Mouse (Mus musculus) urinary bladder, postnatal 14 days (tissue): ENCODE results near the gene Fsip1.

Experiments used
- DNase-seq: peaks from one replicate; pipeline ENCODE4 v3.0.0; 2021; ENCODE audit warnings: low spot score

Gene Fsip1

DNA sequence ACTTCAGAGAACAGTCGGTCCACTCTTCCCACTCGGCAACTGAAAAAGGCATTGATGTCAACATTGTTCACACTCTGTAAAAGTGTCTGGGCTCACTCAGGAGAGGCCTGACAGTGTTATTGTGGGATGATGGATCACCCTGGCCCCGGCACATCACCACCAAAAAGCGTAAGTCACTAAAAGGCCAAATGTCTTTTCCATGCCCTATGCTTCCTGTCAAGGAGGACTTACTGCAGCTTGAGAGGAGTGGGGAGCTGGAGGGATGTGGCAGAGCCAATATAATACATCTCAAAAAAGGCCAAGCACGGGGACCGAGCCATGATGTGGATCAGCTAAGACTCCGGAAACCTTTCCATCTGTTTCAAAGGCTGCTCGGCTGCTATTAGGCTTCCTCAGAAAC, 2.2 kb downstream of the Fsip1 start:
- no peak for DNase-seq

DNA sequence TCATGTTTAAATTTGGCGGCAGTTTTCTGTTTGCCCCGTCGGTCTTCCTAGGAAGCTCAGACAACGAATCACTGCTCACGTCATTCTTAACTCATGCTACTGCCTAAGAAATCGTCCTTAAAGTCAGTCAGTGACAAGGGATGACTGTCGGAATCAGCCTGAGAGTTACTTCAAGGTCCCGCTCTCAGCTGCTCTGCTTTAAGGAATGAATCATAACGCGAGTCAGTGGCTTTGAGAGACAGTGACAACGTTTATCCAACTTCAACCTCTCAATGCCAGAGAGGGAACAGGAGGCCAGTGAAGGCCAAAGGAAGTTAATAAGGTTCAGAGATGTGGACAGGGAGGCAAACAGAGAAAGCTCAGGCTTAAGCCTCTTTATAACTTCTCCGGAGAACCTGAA, 7.8 kb downstream of the Fsip1 start:
- DNase-seq, result no peak

DNA sequence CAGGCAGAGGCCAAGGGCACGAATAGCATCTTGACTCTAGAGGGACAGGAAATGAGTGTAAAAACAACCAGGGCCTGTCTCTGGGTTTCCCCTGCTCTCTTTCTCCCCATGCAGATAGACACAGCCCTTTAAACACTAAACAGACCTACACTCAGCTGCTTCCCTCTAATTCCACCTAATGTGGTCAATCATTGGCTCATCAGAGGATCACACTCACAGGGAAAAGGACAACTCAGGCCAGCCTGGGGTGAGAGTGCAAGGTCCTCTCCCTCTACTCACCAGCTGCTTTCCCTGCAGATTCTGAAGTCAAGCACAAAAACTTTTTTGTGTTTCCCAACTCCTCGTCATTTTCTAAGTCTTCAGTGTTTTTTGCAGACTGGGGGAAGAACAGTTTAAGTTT, 8.8 kb downstream of the Fsip1 start:
- no peak for DNase-seq

DNA sequence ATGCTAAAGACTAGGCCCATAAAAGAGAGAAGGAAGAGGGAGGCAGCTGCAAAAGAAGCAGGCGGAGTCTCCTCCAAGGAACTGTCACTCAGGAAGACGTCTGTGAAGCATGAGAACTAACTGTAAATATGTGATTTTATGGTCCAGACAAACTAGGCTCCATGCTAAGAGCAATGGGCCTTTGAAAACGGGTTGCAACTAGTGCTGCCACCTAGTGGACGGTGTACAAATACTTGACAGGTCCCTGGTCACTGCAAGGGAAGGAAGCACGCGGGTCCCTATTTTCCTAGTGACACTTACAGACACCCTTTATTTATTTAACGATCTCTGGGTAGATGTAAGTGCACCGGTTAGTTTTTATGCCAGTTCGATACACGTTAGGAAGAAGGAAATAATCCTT, 10.9 kb downstream of the Fsip1 start:
- DNase-seq, result peak; percentile 79

DNA sequence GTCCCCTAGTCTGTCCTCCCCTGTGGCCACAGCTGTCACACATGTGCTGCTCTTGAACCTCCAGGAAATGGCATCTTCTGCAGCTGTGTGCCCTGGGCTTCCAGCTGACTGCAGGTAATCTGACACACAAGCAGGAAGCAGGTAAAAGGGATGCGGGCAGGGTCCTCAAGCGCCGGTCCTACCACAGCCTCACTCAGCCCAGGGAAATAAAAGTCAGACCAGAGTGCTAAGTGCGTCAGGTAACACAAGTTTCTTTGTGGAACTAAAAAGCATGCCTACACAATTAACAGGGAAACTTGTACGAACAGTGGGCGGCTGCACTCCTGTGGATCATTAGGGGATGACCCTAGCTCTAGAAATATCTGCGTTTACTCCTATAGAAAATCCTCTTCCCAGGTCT, 20.6 kb downstream of the Fsip1 start:
- DNase-seq, result no peak

DNA sequence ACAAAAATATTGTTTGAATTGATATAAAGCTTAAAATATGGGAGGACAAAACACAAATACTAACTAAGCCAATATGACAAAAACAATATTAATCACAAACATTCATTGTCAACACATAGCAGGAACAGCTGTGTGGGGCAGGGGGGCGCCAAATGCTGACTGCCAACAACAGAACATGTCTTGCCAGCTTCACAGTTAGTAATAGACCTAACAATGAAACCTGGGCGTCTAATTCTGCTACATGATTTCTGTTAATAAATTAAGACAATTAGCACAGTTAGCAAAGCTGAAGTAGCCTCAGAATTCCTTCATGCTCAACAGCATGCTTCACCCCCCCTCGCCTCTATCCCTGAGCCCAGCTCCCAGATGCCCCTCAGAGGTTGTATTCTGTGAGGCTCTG, 21.2 kb downstream of the Fsip1 start:
- no peak for DNase-seq

- DNase-seq, result no peak
Observed at GRCm38 (mm10) chr2:118230544-118230943, 26.2 kb downstream of the Fsip1 start.

DNA sequence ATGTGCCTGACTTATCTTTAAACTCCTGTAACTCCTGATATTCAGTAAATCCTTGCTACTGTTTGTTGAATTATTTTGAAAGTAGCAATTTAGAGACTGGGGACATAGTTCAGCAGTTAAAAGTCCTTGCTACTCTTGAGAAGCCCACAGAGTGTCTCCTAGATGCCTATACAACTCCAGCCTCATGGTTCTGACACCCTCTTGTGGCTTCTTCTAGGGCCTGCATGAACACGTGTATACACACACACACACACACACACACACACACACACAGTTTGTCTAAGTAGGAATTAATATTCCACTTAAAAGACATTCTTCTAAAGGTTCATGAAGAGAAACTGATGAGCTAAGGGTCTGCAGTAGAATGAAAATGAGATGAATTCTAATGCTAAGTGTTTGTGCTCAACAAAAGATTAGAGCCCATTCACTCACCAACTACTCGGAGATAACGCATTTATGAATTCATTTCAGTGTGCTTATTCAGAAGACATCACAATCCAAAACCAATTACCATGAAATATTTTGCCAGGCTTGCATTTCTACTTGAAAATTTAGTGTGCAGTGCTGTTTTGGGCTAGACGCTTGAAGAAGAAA, 28.2 kb downstream of the Fsip1 start:
- DNase-seq, result no peak

- no peak for DNase-seq
Observed at GRCm38 (mm10) chr2:118225316-118226041, 31.3 kb downstream of the Fsip1 start.

DNA sequence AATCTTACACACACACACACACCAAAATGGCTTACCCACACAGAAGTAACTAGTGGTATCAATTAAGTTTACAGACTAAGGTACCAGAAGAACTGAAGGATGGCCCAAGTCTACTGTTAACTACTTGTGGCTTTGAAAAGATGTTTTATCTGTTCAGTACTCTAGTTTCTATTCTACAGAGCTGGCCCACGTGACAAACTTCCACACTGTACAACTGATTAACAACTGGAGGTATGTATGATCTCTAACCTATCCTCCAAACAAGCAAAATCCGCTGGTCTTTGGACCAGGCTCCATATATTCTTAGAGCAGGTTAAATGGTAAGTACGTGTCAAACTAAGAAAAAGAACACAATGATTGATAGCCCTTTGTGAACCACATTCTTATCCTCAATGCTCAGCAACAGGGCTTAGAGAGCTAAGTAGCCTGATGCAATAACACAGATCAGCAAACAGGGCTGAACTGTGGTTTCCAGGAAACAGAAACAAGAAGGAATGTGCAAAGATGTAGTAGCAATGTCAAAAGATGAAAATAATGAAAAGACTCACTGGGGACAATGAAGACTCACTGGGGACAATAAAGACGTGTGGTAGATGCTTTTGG, 38.7 kb downstream of the Fsip1 start:
- DNase-seq, result no peak

DNA sequence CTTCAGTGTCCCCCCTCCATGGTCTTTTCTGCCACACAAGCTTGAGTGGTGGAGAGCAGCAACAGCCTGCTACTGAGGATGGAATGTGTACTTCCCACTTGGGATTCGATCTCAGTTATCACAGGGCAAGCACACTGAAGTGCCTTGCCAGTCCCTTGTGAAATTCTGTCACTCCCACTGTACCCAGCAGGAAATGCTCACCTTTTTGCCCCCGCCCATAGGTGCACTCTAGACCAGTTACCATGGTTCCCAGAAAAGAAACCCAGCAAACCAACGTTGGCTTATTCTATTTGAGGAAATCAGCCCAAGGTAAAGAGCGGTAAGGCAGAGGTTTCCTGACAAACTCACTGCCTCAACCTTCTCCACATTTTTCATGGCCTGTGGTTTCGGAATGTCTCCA, 47.1 kb downstream of the Fsip1 start:
- DNase-seq, result no peak

- no peak for DNase-seq
Observed at GRCm38 (mm10) chr2:118208651-118209050, 48.1 kb downstream of the Fsip1 start.

DNA sequence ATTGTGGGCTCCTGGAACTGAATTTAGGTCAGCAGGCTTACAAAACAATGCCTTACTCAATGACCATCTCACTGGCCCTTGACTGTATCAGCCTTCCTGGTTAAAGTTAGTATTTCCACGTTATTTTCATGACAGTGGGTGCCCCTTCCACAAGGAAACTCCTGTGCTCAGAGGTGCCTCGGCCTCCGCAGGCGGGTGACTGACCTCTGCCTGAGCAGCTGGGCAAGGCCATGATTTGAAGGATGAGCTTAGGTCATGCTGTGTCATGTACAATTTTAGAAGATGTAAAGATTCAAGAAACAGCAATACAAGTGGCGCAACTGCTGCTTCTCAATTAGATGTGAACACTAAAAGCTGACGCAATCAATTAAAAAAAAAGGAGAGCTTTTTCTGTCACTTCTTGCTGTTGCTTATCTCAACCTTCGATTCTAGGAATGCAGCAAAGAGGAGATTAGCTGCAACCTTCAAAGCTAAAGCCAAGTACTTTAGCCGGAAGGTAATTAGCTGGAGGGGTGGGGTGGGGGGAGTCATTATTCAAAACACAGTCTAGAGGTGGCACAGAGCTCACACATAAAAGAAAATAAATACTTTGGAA, 50.7 kb downstream of the Fsip1 start:
- DNase-seq, result no peak

- no peak for DNase-seq
Observed at GRCm38 (mm10) chr2:118204646-118205045, 52.1 kb downstream of the Fsip1 start.

GRCm38 (mm10) chr2:118203739-118204461, 52.9 kb downstream of the Fsip1 start:
- no peak for DNase-seq

- DNase-seq, result no peak
Observed at GRCm38 (mm10) chr2:118202934-118203333, 53.8 kb downstream of the Fsip1 start.

DNA sequence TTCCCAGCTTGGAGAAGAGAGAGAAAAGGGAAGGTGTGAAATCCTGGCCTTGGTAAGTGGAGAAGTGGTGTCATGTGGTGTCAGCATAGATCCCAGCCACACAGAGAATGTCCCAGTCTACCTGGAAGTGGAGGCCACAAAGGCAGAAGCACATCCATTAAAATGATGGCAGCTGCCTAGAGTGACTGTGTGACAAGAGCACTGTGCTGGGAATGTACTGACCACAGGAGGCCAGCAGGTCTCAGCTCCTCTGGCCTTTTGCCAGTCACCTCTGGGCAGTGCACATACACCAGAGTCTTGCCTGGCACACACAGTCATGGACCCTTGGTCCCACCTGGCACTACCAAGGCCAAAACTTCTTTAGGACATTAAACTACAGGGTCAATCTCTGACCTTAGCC, 54.8 kb downstream of the Fsip1 start:
- DNase-seq, result no peak

DNA sequence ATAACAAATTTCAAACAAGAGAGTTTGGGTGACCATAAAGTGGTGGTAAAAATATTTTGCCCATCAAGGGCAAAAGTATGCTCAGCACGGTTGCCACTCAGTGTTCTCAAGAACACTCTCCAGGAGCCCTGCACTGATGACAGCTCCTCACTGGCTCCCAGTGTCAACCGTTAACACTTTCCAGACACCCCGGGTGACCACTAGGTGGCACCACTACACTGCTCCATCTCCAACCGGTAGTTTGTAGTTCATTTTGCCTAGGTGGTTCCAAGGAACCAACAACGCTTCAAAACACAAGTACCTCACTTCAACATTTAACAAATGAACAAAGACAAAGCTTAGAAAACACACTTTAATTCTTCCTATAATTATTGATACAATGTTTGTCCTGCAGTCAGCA, 56.9 kb downstream of the Fsip1 start:
- DNase-seq, result peak; percentile 78

DNA sequence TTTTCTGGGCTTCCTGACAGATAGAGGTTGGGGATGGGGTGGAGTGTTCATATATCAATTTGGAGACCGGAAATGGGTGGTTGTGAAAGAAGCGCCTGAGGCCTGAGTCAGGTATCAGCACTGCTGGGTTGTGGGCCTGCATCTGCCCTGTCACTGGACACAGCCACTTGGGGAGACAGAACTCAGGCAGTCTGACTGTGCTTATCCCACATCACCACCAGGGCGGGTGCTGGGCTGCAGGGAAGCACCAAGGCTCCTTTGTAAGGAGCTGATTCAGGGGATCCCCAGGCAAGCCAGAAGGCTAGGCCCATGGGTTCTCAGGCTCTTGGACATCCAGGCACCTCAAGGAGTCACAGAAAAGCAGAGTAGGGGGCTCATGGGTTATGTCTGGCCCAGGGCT, 59.8 kb downstream of the Fsip1 start:
- no peak for DNase-seq

DNA sequence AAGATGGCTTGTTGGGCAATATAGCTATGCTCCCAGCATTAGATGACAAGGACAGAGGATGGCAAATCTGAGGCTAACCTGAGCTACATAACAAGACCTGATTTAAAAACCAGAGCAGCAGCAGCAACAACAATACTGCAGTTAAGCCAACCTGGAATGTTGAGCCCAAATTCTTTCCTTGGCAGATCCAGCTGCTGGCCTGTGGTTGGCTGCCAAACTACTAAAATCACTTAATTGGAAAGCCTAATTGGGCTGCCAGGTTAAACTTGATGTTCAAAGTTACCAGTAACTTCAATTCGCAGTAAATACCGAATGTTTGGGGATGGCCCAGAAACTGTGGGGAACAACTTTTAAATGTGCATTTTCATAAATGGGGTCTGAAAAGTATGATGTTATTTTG, 74.6 kb downstream of the Fsip1 start:
- DNase-seq, result no peak

DNA sequence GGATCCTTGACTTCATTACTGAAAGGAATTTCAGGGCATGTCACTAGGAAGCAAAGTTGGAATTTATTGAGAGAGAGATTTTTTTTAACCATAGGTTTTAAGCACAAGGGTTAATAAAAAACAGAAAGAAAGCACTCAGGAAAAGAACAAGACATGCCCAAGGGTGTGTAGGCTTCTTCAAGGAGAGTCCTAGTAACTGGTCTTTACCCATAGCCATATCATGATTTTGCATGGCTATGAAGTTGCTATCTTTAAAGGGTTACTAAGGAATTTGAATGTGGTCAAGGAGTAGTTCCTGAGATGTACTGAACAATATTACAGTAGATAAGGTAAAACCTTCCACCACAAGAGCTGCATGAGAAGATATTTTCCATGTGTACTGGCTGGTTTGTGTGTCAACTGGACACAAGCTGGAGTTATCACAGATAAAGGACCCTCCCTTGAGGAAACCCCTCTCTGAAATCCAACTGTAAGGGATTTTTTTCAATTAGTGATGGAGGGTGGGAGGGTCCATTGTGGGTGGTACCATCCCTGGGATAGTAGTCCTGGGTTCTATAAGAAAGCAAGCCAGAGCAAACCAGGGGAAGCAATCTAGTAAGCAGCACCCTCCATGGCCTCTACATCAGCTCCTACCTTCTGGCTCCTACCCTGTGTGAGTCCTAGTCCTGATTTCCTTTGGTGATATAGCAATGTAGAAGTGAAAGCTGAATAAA, 76.7 kb downstream of the Fsip1 start:
- DNase-seq, result no peak

GRCm38 (mm10) chr2:118179472-118179871, 77.3 kb downstream of the Fsip1 start:
- DNase-seq, result no peak
